Mouse (Mus musculus) cortical plate, adult 2 months (tissue): ENCODE measurements around the gene Msi2.

Experiments used
- CTCF ChIP-seq: fragments of 200-500 bp; IDR thresholded peaks from 2 replicates; pipeline ENCODE4 v1.5.1; 2011; ENCODE audit warnings: mild to moderate bottlenecking, control low read depth, low read length; ENCODE audit not compliant: insufficient read depth; ENCODE audit errors: extremely low read depth
- POLR2A ChIP-seq: fragments of 200-500 bp; IDR thresholded peaks from 2 replicates; pipeline ENCODE4 v1.6.1; 2011; ENCODE audit warnings: mild to moderate bottlenecking, low read length, control low read depth; ENCODE audit not compliant: insufficient read depth; ENCODE audit errors: extremely low read depth

- TF ChIP-seq CTCF: no peak
- no peak for TF ChIP-seq POLR2A
Observed at GRCm38 (mm10) chr11:88305759-88306158, 412.6 kb downstream of the Msi2 start.
